Mouse (Mus musculus) liver, embryonic 16.5 days (tissue): ENCODE measurements at regions not wholly inside any gene's neighbourhood (a gene's known extent, or its start where the extent isn't known, plus 50 kb on each side); places are given as distances from the start of the nearest gene placed in this dataset.

ENCODE experiments used
- ATAC-seq: fragments of 200-750 bp; cut with Nextera tagmentation; 2 replicates; pipeline ENCODE4 v1.8.0; 2017; ENCODE audit warnings: low read depth, mild to moderate bottlenecking, moderate number of reproducible peaks, moderate library complexity
- H3K27ac ChIP-seq: fragments of 300-500 bp; sonication (generic); 2 replicates; pipeline ENCODE4 v1.5.1; 2014; ENCODE audit warnings: mild to moderate bottlenecking, low read length
- H3K27me3 ChIP-seq: fragments of 300-500 bp; sonication (generic); 2 replicates; pipeline ENCODE4 v1.6.1; 2014; ENCODE audit warnings: low read depth, low read length, mixed read lengths; ENCODE audit not compliant: control insufficient read depth, insufficient read depth
- H3K36me3 ChIP-seq: fragments of 300-500 bp; sonication (generic); 2 replicates; pipeline ENCODE4 v1.6.1; 2014; ENCODE audit warnings: mild to moderate bottlenecking; ENCODE audit not compliant: control insufficient read depth, insufficient read depth
- H3K4me1 ChIP-seq: fragments of 300-500 bp; sonication (generic); 2 replicates; pipeline ENCODE4 v1.6.1; 2014; ENCODE audit warnings: low read depth, low read length, mixed read lengths; ENCODE audit not compliant: control insufficient read depth
- H3K4me2 ChIP-seq: fragments of 300-500 bp; sonication (generic); 2 replicates; pipeline ENCODE4 v1.6.1; 2014; ENCODE audit warnings: low read depth, low read length, mixed read lengths
- H3K4me3 ChIP-seq: fragments of 300-500 bp; sonication (generic); 2 replicates; pipeline ENCODE4 v1.5.1; 2014; ENCODE audit warnings: low read depth, mild to moderate bottlenecking, low read length
- H3K9ac ChIP-seq: fragments of 300-500 bp; sonication (generic); 2 replicates; pipeline ENCODE4 v1.6.1; 2014; ENCODE audit warnings: low read depth, low read length
- H3K9me3 ChIP-seq: fragments of 300-500 bp; sonication (generic); replicated peaks from 2 replicates; pipeline ENCODE4 v1.6.1; 2016; ENCODE audit warnings: low read length; ENCODE audit not compliant: control insufficient read depth
- WGBS: fragments of 180-500 bp; shearing (Covaris S2); extraction: QIAGEN DNeasy Blood & Tissue Kit; methylation state at CpG from one replicate; pipeline ENCODE4 v1.1.7; 2014; ENCODE audit not compliant: insufficient replicate concordance; 5-methylcytosine and 5-hydroxymethylcytosine counted together

- H3K4me1 ChIP-seq = no peaks in the 10 kb centered on the region
- no peak overlapping the region for H3K4me3 ChIP-seq
- no peak overlapping the region for H3K27ac ChIP-seq
- H3K36me3 ChIP-seq = no peaks in the 10 kb centered on the region
- H3K4me2 ChIP-seq = no peak overlapping the region
- no peak for ATAC-seq
- WGBS = 8% methylated on average over 11 of the region's 11 CpGs
- no peak overlapping the region for H3K9ac ChIP-seq
- no peaks in the 10 kb centered on the region for H3K9me3 ChIP-seq
- H3K27me3 ChIP-seq = no peaks in the 10 kb centered on the region; the same call in 1 of the 2 replicates
Measured at GRCm38 (mm10) chr7:37373864-37374263, 399.6 kb downstream of the Zfp536 start.

- Histone ChIP-seq H3K27me3 (no peaks in the 10 kb centered on the region; the same call in 1 of the 2 replicates), H3K4me2 (no peak overlapping the region), H3K4me1 (no peaks in the 10 kb centered on the region), H3K36me3 (no peaks in the 10 kb centered on the region), H3K9ac (no peak overlapping the region), H3K27ac (no peak overlapping the region), H3K4me3 (no peak overlapping the region), H3K9me3 (no peaks in the 10 kb centered on the region)
- ATAC-seq = no peak
- 62% methylated on average over 9 of the region's 9 CpGs for WGBS
Measured at GRCm38 (mm10) chr7:37375044-37375443, 398.4 kb downstream of the Zfp536 start.

- Histone ChIP-seq H3K9me3 (no peaks in the 10 kb centered on the region), H3K4me2 (no peak overlapping the region), H3K9ac (no peak overlapping the region), H3K27ac (no peak overlapping the region), H3K36me3 (no peaks in the 10 kb centered on the region), H3K4me3 (no peak overlapping the region), H3K4me1 (no peaks in the 10 kb centered on the region), H3K27me3 (no peaks in the 10 kb centered on the region; the same call in 1 of the 2 replicates)
- ATAC-seq = no peak
- WGBS = 44% methylated on average over 11 of the region's 11 CpGs
Measured at GRCm38 (mm10) chr7:37375591-37375990, 397.9 kb downstream of the Zfp536 start.

- H3K27me3 ChIP-seq = no peaks in the 10 kb centered on the region; the same call in 1 of the 2 replicates
- no peak overlapping the region for H3K4me3 ChIP-seq
- H3K4me1 ChIP-seq = no peaks in the 10 kb centered on the region
- H3K27ac ChIP-seq = no peak overlapping the region
- no peak overlapping the region for H3K9ac ChIP-seq
- no peak for ATAC-seq
- 13% methylated on average over 6 of the region's 6 CpGs for WGBS
- no peaks in the 10 kb centered on the region for H3K36me3 ChIP-seq
- H3K9me3 ChIP-seq = no peaks in the 10 kb centered on the region
- H3K4me2 ChIP-seq = no peak overlapping the region
Measured at GRCm38 (mm10) chr7:37376207-37376606, 397.2 kb downstream of the Zfp536 start.

GRCm38 (mm10) chr7:37377889-37378521 lies 395.4 kb downstream of the Zfp536 start:
- H3K9ac ChIP-seq = no peak overlapping the region
- H3K4me2 ChIP-seq = no peak overlapping the region
- ATAC-seq = no peak

GRCm38 (mm10) chr7:37387871-37388270 lies 385.6 kb downstream of the Zfp536 start:
- no peak overlapping the region for H3K4me2 ChIP-seq
- no peak overlapping the region for H3K4me3 ChIP-seq
- H3K9me3 ChIP-seq = no peaks in the 10 kb centered on the region
- H3K27ac ChIP-seq = no peak overlapping the region
- H3K36me3 ChIP-seq = no peaks in the 10 kb centered on the region
- no peaks in the 10 kb centered on the region for H3K27me3 ChIP-seq
- no peaks in the 10 kb centered on the region for H3K4me1 ChIP-seq
- 74% methylated on average over 8 of the region's 8 CpGs for WGBS
- no peak overlapping the region for H3K9ac ChIP-seq
- ATAC-seq = no peak

More at GRCm38 (mm10) chr7:37377889-37378521, 395.4 kb downstream of the Zfp536 start:
- Histone ChIP-seq H3K27ac (no peak overlapping the region), H3K27me3 (no peaks in the 10 kb centered on the region; the same call in 1 of the 2 replicates), H3K9me3 (no peaks in the 10 kb centered on the region), H3K4me3 (no peak overlapping the region), H3K4me1 (no peaks in the 10 kb centered on the region), H3K36me3 (no peaks in the 10 kb centered on the region)
- WGBS = 26% methylated on average over 19 of the region's 19 CpGs

GRCm38 (mm10) chr7:37388843-37389702 lies 384.4 kb downstream of the Zfp536 start:
- WGBS = 67% methylated on average over 22 of the region's 22 CpGs
- H3K27me3 ChIP-seq = no peaks in the 10 kb centered on the region

GRCm38 (mm10) chr7:37389703-37390087 lies 383.7 kb downstream of the Zfp536 start:
- Histone ChIP-seq H3K9ac (no peak overlapping the region), H3K27ac (no peak overlapping the region), H3K4me3 (no peak overlapping the region), H3K27me3 (no peaks in the 10 kb centered on the region), H3K9me3 (no peaks in the 10 kb centered on the region), H3K4me2 (no peak overlapping the region), H3K36me3 (no peaks in the 10 kb centered on the region), H3K4me1 (no peaks in the 10 kb centered on the region)
- ATAC-seq = no peak
- whole genome bisulfite sequencing = 55% methylated on average over 2 of the region's 2 CpGs

More at GRCm38 (mm10) chr7:37388843-37389702, 384.4 kb downstream of the Zfp536 start:
- Histone ChIP-seq H3K27ac (no peak overlapping the region), H3K36me3 (no peaks in the 10 kb centered on the region), H3K9ac (no peak overlapping the region), H3K4me3 (no peak overlapping the region), H3K9me3 (no peaks in the 10 kb centered on the region), H3K4me2 (no peak overlapping the region), H3K4me1 (no peaks in the 10 kb centered on the region)
- no peak for ATAC-seq

GRCm38 (mm10) chr7:37390271-37390670 lies 383.2 kb downstream of the Zfp536 start:
- Histone ChIP-seq H3K4me3 (no peak overlapping the region), H3K4me2 (no peak overlapping the region), H3K9me3 (no peaks in the 10 kb centered on the region), H3K9ac (no peak overlapping the region), H3K36me3 (no peaks in the 10 kb centered on the region), H3K27me3 (no peaks in the 10 kb centered on the region), H3K27ac (no peak overlapping the region), H3K4me1 (no peaks in the 10 kb centered on the region)
- 72% methylated on average over 7 of the region's 7 CpGs for WGBS
- no peak for ATAC-seq
